Mouse (Mus musculus): ENCODE data around the gene Dtx1. TPM values are rescaled to one million over a fixed set of nuclear protein-coding genes. Genes with fewer than 3 reads are reported as not detected.

Dtx1 gene
- 0.28 and 0.41 TPM in 2 replicates for polyA plus RNA-seq (2016; fragmentation: Nextera tagmentation; extraction: Ambion mirVana)

GRCm38 (mm10) chr5:120711827-120712226 is at the start of gene Dtx1:
TSS of gene Dtx1 (minus strand) at chr5:120711927.
- peak within 1 kb of the TSS; percentile 47; the same call in 1 of the 2 replicates for H3K27ac ChIP-seq

DNA sequence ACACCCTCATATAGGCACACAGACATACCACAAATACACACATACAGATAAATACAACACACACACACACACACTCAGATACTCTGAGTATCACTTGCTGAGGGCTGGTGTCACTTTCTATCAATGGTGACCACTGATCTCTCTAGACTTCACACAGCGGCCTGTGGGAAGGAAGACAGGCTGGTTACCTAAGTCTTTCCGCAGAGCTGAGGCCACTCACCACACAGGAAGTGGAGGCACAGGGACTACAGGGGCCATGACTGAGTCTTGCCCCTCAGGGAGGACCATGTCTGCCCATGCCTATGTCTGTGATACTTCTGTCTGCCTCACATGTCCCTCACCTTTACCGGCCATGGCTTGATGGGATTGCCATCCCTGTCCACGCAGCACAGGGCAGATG is 42.5 kb upstream of the Dtx1 start:
- no peak for DNase-seq (ENCODE audit: low spot score)
- H3K27ac ChIP-seq = no peak overlapping the region
- WGBS = 82% methylated on average over 4 of the region's 4 CpGs
- no peaks in the 10 kb centered on the region for H3K9me3 ChIP-seq
- H3K4me1 ChIP-seq = no peaks in the 10 kb centered on the region
- H3K4me3 ChIP-seq = no peak overlapping the region
- H3K27me3 ChIP-seq (ENCODE audit: insufficient read depth, poor library complexity, severe bottlenecking) = peaks cover 20% of the 10 kb centered on the region; the same call in 1 of the 2 replicates
- no peaks in the 10 kb centered on the region for H3K36me3 ChIP-seq

More at GRCm38 (mm10) chr5:120711827-120712226, at the start of gene Dtx1:
- 35% methylated on average over 3 of the region's 3 CpGs for WGBS
- Histone ChIP-seq H3K36me3 (no peaks in the 10 kb centered on the region), H3K4me1 (peaks cover 21% of the 10 kb centered on the region), H3K4me3 (peak within 1 kb of the TSS; percentile 53), H3K27me3 (ENCODE audit: insufficient read depth, poor library complexity, severe bottlenecking) (peaks cover 99% of the 10 kb centered on the region), H3K9me3 (no peaks in the 10 kb centered on the region)
- DNase-seq (ENCODE audit: low spot score) = no peak

DNA sequence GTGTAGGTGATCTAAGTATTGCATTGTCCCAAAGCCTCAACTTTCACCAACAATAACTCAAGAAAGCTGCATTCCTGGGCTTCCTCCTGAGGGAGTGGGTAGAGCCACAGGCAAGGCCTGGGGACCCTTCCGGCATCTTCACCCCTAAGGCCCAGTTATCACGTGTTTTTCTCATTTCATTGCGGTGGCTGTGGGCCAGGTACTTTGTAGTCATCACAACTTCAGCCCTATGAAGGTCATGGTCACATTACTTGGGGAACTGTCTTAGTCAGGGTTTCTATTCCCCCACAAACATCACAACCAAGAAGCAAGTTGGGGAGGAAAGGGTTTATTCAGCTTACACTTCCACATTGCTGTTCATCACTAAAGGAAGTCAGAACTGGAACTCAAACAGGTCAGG is 41.1 kb upstream of the Dtx1 start:
- DNase-seq (ENCODE audit: low spot score) = no peak
- WGBS = 72% methylated on average over 3 of the region's 3 CpGs
- Histone ChIP-seq H3K27ac (no peak overlapping the region), H3K36me3 (no peaks in the 10 kb centered on the region), H3K27me3 (ENCODE audit: insufficient read depth, poor library complexity, severe bottlenecking) (peaks cover 18% of the 10 kb centered on the region; the same call in 1 of the 2 replicates), H3K4me3 (no peak overlapping the region), H3K9me3 (no peaks in the 10 kb centered on the region), H3K4me1 (no peaks in the 10 kb centered on the region)

- Histone ChIP-seq H3K27ac (no peak overlapping the region), H3K4me3 (no peak overlapping the region), H3K27me3 (ENCODE audit: insufficient read depth, poor library complexity, severe bottlenecking) (peaks cover 11% of the 10 kb centered on the region; the same call in 1 of the 2 replicates), H3K36me3 (no peaks in the 10 kb centered on the region), H3K9me3 (no peaks in the 10 kb centered on the region), H3K4me1 (no peaks in the 10 kb centered on the region)
- no peak for DNase-seq (ENCODE audit: low spot score)
- 73% methylated on average over 3 of the region's 3 CpGs for WGBS
These were observed 39.5 kb upstream of the Dtx1 start for GRCm38 (mm10) chr5:120751206-120751605.

DNA sequence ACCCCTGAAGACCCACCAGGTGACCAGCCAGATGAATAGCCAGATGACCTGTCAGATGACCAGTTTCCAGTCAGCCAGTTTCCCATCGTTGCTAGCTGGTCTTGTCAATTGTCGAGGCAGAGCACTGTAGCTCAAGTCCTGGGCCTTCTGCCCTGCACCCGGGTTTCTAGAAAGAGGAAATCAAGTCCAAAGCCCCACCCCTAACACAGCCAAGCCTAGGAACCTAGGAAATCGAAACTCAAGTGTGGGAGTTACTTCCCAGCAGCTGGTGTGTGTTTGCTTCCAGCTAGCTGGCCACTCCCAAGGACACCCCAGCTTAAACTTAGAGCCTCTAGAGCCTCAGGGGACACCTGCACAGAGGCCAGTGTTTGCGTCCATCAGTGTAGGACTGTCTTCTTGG is 38.0 kb upstream of the Dtx1 start, which contains the start of gene Oas2:
Gene Oas2 (minus strand): TSS at position 166 of the 400 bp plus-strand sequence.
- no peak within 1 kb of the TSS for H3K27ac ChIP-seq
- H3K27me3 ChIP-seq (ENCODE audit: insufficient read depth, poor library complexity, severe bottlenecking) = peaks cover 11% of the 10 kb centered on the region; the same call in 1 of the 2 replicates
- DNase-seq (ENCODE audit: low spot score) = no peak
- 64% methylated on average over 5 of the region's 5 CpGs for WGBS
- no peaks in the 10 kb centered on the region for H3K36me3 ChIP-seq
- H3K9me3 ChIP-seq = no peaks in the 10 kb centered on the region
- H3K4me3 ChIP-seq = no peak within 1 kb of the TSS
- H3K4me1 ChIP-seq = no peaks in the 10 kb centered on the region

DNA sequence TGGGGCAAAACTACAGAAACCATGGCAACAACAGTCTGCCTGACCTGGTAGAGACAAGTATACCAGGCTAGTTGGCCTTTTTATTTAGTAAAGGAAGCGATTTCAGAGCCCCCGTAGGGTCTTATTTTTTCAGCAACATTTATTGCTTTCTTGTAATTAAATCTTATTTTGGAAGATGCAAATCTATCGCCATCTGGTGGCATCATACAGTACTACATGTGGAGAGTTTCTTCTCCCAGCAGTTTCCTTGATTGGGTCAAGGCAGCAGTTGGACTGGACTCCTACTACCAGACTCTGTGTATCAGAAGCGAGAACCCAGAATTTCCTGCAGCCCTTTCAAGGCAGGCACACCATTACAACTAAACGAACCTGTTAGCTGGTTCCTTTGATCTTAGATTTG is 34.7 kb upstream of the Dtx1 start:
- H3K9me3 ChIP-seq = no peaks in the 10 kb centered on the region
- H3K4me3 ChIP-seq = no peak overlapping the region
- no peak for DNase-seq (ENCODE audit: low spot score)
- H3K27me3 ChIP-seq (ENCODE audit: insufficient read depth, poor library complexity, severe bottlenecking) = peaks cover 19% of the 10 kb centered on the region
- no peaks in the 10 kb centered on the region for H3K4me1 ChIP-seq
- WGBS = 16% methylated on average over 5 of the region's 5 CpGs
- no peak overlapping the region for H3K27ac ChIP-seq
- H3K36me3 ChIP-seq = no peaks in the 10 kb centered on the region

DNA sequence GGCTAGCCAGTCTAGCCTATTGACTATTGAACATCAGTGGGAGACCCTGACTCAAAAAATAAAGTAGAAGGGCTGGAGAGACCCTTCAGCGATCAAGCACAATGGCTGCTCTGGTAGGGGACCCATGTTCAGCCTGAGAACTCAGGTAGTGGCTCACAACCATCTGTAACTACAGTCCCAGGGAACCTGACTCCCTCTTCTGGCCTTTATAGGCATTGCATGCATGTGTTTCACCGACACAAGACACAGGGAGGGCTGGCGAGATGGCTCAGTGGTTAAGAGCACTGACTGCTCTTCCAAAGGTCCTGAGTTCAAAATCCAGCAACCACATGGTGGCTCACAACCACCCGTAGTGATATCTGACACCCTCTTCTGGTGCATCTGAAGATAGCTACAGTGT is 30.4 kb upstream of the Dtx1 start:
- H3K4me3 ChIP-seq = no peak overlapping the region
- no peaks in the 10 kb centered on the region for H3K9me3 ChIP-seq
- no peaks in the 10 kb centered on the region for H3K4me1 ChIP-seq
- DNase-seq (ENCODE audit: low spot score) = no peak
- 26% methylated on average over 4 of the region's 4 CpGs for WGBS
- H3K36me3 ChIP-seq = no peaks in the 10 kb centered on the region
- no peak overlapping the region for H3K27ac ChIP-seq
- peaks cover 18% of the 10 kb centered on the region for H3K27me3 ChIP-seq (ENCODE audit: insufficient read depth, poor library complexity, severe bottlenecking)

DNA sequence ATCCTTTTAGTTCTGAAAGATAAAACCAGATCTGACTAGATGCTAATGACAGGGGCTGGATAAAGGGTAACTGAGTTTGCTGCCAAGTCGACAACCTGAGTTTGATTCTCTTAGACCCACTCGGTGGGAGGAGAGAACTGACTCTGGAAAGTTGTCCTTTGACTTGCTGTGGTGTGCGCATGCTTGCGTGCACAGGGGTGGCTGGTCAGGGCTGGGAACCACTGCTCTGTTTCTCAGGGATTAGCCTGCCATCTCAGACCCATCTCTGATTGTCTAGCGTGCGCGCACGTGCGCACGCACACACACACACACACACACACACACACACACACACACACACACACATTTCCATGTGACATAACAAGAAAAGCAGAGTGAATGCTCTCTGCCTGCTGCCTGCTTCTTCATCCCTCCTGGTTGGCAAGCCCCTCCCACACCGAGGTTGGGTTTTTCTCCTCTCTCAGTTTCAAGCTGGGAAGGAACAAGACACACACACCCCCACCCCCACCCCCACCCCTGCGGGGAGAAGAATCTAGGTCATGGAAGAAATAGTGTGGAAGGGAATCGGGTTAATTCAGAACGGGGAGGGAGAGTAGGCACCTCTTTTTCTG is 22.8 kb upstream of the Dtx1 start:
- Histone ChIP-seq H3K4me3 (no peak overlapping the region), H3K27ac (no peak overlapping the region), H3K36me3 (no peaks in the 10 kb centered on the region), H3K4me1 (no peaks in the 10 kb centered on the region), H3K27me3 (ENCODE audit: insufficient read depth, poor library complexity, severe bottlenecking) (peaks cover 20% of the 10 kb centered on the region), H3K9me3 (no peaks in the 10 kb centered on the region)
- 67% methylated on average over 14 of the region's 14 CpGs for WGBS
- DNase-seq (ENCODE audit: low spot score) = no peak

DNA sequence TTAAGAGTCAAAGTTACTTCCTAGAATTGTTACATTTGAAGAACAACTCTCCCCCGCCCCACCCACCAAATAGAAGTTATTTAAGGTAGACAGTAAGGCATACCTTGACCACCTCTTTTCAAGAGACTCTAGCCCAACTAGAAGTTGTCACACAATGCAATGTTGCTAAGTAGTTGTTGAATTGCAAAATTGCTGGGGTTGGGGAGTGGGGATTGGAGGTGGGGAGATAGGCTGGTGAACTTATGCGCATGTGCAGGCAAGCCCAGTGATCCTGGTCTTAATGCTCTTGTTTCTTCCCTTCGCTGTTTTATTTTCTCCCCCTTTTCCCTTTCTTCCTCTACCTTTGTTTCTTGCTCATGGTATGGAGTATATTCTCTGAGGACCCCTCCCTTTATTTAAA is 22.0 kb upstream of the Dtx1 start:
- no peak for DNase-seq (ENCODE audit: low spot score)
- Histone ChIP-seq H3K9me3 (no peaks in the 10 kb centered on the region), H3K4me1 (no peaks in the 10 kb centered on the region), H3K27me3 (ENCODE audit: insufficient read depth, poor library complexity, severe bottlenecking) (peaks cover 24% of the 10 kb centered on the region), H3K4me3 (no peak overlapping the region), H3K36me3 (no peaks in the 10 kb centered on the region), H3K27ac (no peak overlapping the region)
- WGBS = 87% methylated on average over 3 of the region's 3 CpGs

GRCm38 (mm10) chr5:120732740-120733139 is 21.0 kb upstream of the Dtx1 start:
- H3K4me3 ChIP-seq = no peak overlapping the region
- H3K4me1 ChIP-seq = no peaks in the 10 kb centered on the region
- no peak for DNase-seq (ENCODE audit: low spot score)
- H3K27ac ChIP-seq = no peak overlapping the region
- no peaks in the 10 kb centered on the region for H3K9me3 ChIP-seq
- H3K27me3 ChIP-seq (ENCODE audit: insufficient read depth, poor library complexity, severe bottlenecking) = peaks cover 31% of the 10 kb centered on the region
- no peaks in the 10 kb centered on the region for H3K36me3 ChIP-seq
- 53% methylated on average over 1 of the region's 1 CpGs for WGBS

DNA sequence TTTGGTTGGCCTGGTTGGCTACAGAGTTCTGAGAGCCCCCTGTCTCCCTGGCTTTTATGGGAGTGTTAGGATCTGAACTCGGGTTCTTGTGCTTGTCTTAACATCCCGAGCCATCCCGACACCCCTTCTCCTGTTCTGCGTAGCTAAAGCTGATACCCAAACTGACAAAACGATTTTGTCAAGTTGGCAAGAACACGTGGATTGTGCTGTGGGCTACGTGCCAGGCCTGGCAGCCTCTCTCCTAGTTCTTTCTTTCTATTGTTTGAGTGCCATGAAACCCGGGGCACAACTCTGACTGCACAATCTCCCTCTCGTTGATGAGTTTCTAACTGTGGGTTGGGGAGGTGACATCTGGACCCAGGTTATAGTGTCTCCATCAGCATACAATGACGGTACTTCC is 17.6 kb upstream of the Dtx1 start:
- DNase-seq (ENCODE audit: low spot score) = no peak
- H3K9me3 ChIP-seq = no peaks in the 10 kb centered on the region
- 74% methylated on average over 10 of the region's 10 CpGs for WGBS
- H3K4me1 ChIP-seq = no peaks in the 10 kb centered on the region
- peaks cover 39% of the 10 kb centered on the region for H3K27me3 ChIP-seq (ENCODE audit: insufficient read depth, poor library complexity, severe bottlenecking)
- no peak overlapping the region for H3K4me3 ChIP-seq
- H3K27ac ChIP-seq = no peak overlapping the region
- H3K36me3 ChIP-seq = no peaks in the 10 kb centered on the region

DNA sequence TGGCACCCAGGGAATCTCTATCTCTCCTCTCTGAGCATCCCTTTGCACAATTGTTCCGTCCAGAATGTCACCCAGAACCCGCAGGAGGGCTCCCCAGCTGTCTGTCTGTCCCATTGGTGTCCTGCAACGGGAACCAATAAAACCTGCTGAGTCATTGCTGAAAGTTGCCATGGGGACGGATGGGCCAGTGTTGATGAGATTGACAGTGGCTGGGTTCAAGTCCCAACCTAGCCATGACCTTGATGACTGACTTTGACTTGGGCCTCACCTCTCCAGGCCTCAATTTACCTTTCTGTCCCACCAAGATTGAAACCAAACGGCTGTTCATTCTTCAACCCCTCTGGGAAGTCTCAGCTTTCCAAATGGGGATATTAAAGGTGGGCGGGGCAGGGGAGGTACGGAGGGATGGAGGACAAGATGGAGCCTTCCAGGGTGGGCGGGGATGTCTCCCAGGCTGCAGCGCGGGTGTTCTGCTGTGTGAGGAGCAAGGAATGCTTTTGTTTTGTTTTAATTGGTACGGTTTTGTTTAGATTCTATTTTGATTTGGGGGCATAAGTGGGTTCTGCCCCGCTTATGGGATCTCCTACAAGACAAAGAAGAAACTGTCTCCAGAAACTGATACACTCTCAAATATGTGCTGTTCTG is 14.2 kb upstream of the Dtx1 start:
- WGBS = 63% methylated on average over 12 of the region's 12 CpGs
- Histone ChIP-seq H3K27me3 (ENCODE audit: insufficient read depth, poor library complexity, severe bottlenecking) (peaks cover 34% of the 10 kb centered on the region), H3K4me3 (no peak overlapping the region), H3K4me1 (no peaks in the 10 kb centered on the region), H3K27ac (no peak overlapping the region), H3K36me3 (no peaks in the 10 kb centered on the region), H3K9me3 (no peaks in the 10 kb centered on the region)
- no peak for DNase-seq (ENCODE audit: low spot score)

DNA sequence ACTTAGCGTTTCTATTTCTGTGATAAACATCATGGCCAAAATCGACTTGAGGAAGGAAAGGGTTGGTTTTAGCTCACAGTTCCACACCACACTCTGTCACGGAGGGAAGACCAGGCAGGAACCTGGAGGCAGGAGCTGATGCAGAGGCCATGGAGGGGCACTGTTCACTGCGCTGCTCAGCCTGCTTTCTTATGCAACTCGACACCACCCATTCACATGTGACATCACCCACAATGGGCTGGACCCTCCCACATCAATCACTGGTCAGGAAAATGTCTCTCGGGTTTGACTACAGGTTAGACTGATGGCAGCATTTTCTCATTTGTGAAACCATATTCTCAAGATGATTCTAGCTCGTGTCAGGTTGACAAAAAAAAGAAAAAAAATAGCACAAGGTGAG is 9.3 kb upstream of the Dtx1 start:
- 59% methylated on average over 7 of the region's 7 CpGs for WGBS

More for the DNA sequence above, 9.3 kb upstream of the Dtx1 start:
- Histone ChIP-seq H3K36me3 (no peaks in the 10 kb centered on the region), H3K4me1 (0 out of 2 replicates have a peak, but pooled peaks cover 3% of the 10 kb centered on the region), H3K27ac (no peak overlapping the region), H3K9me3 (no peaks in the 10 kb centered on the region), H3K4me3 (no peak overlapping the region), H3K27me3 (ENCODE audit: insufficient read depth, poor library complexity, severe bottlenecking) (peaks cover 27% of the 10 kb centered on the region)
- DNase-seq (ENCODE audit: low spot score) = no peak
